Mouse (Mus musculus) G1E-ER4 (cell line): ENCODE results near the gene Pycr1. TPM values are rescaled to one million over a fixed set of nuclear protein-coding genes. Genes with fewer than 3 reads are reported as not detected.

Experiments
- GATA1 ChIP-seq: IDR thresholded peaks from one replicate; pipeline ENCODE4 v1.8.0; 2012; ENCODE audit warnings: low read length, inconsistent platforms
- polyA plus RNA-seq: library from polyadenylated mRNA; stranded (reverse); fragments of >175 nt; gene quantifications from 2 replicates; pipeline ENCODE4 v1.2.3, GENCODE M21; 2012

The Pycr1 gene
- polyA plus RNA-seq, 1 experiment, result 1.8 TPM

DNA sequence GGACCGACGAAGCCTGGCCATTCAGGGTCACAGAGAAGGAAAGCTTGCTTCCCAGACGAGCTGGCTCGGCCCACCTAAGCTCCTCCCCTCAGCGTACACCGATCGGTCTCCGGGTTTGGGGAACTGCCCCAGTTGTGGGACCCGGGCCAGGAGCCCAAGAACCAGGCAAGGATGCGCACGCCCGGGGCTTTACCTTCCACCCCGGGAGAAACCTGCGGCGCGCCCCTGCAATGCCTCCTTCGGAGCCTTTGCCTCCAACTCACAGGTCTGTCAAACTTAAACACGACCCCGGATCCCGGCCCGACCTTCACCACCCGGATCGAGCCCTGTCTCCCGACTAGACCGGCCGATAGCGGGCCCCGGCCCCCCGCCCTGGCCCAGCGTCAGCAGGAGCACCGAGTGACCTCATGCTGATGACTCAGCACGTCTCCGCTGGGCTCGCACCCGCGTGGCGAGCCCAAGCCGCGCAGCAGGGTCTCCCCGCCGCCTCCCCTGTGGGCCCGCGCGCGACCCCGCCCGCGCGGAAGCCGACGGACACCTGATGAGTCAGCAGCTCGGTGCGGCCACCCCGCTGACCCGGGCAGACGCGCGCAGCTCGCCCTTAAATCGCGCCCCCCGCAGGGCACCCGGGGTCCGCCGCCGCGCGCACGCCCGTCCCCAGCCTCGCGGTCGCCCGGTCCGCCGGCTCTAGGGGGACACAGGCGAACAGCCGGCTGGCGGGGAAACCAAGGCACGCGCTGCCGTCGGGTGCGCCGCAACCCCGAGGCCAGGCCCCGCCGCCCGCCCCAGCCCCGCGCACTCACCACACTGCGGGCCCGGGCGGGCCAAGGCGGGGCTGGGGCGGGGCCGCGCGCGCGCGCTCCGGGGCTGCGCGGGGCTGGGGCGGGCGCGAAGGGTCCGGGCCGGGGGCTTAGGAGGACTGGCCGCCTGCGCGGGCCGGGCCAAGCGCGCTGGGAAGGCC, 10.7 kb downstream of the Pycr1 start:
- TF ChIP-seq GATA1, result no peak

DNA sequence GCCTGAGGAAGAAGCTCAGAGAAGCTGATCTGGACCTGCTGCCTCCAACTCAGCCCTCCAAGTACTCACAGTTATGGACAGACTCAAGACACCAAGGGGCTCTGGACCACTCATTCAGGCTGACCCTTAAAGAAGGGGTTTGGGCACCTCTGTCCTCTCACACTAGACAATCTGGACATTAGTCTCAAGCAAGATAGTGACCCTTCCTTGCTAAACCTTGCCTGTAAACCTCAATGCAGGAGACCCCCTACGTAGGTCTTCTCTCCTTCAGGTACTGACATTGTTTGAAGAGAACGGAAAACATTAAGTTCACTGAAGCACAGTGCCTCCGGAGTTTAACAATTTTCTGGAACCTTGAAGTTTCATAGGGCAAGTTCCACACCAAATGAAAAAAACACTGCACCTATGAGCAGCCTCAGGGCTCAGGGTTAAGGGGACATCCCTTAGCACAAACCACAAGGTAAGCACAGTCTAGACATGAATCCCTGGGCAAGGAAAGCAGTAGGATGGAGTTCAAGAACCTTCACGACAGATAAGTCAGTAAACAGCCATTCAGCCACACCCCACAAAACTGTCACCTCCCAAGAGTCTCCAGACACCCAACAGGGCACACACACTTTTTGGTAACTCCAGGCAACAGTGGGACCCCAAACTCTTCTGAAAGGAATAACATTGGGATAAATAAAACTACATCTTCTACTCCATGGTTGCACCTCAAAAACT, 11.7 kb downstream of the Pycr1 start:
- no peak for TF ChIP-seq GATA1

DNA sequence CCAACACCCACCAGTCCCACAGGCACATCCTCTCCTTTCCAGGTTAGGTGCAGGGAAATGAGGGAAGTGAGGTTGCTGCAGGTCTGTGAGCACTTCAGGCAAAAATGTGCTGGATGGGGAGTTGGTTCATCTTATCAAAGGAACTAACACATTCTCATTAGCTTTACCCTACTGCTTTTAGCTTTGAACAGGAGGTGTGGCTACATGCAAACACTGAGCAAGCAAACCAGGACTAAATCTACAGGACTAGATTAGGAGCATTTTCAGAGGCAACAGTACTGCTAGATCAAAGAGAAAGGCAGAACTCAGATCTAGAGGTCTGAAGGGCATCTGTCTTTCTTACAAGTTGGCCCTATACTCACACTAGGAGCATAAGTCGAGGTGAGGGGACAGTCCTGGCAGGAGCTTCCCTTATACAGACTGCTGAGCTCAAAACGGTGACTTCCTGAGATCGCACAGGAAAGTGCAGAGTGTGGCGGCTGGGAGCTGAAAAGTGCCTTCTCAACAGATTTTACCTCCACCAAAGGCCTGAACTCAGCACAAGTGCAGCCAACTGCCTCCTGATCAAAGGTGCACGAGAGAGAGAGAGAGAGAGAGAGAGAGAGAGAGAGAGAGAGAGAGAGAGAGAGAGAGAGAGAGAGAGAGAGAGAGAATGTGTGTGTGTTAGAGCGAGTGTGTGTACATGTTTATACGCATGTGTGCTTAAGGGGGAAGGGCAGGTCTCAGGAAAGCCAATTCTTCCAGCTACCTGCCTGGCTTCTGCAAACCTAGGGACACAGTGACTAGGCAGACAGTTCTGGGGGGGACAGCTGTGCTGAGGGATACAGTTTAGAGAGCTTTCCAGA, 12.5 kb downstream of the Pycr1 start:
- TF ChIP-seq GATA1, result no peak

DNA sequence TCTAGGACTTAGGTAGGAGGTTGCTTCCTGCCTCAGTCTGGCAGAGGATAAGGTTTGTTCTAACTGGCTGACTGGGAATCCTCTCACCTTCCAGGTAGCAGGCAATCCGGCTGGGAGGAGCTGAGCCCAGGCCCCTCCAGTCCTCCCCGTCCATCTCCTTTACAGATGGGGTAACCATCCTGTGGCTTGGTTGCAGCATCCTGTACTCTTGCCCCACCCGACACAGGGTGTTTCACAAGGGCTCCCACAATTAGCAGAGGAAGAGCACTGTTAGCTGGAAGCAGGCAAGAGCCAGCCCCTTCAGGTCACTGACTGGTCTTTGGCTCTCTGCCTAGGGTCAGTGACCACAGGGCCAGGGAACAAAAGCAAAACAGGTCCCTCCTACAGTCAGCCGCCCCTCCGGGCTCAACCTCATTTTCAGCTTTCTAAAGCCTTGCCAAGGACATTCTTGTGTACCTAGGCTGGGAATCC, 13.1 kb downstream of the Pycr1 start:
- no peak for TF ChIP-seq GATA1

DNA sequence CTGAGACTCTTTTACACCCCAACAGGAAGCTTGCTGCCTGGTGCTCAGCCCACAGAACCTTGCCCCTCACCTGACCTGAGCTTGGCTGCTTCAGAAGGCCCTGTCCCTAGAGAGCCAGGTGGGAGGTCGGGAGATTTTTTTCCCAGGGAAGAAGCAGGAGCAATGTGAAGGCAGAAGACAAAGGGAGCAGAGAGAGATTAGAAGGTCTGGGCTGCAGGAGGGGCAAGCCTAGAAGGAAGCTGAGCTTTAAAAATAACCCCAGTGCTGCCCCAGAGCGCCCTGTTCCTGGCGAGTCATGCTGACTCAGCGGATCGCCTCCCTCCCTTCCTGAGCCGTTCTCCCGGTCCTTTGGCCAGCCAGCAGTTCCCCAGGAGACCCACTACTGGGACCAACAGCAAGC, 13.7 kb downstream of the Pycr1 start:
- no peak for TF ChIP-seq GATA1

DNA sequence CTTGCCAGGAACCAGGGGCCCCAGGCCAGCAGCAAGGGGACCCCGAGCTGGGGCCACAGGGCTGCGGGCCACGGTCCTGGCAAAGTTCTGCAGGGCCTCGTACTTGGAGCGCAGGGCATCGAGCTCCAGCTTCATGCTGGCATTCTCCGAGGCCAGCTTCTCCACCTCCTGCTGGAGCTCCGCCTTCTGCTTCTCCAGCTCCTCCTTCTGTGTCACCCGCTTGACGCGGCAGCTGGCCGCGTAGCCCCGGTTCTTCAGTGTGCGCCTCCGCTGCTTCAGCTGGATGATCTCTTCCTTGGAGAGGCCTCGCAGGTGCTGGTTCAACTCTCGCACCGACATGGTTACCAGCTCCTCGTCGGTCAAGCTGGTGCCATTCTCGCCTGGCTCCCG, 14.2 kb downstream of the Pycr1 start:
- TF ChIP-seq GATA1, result no peak

DNA sequence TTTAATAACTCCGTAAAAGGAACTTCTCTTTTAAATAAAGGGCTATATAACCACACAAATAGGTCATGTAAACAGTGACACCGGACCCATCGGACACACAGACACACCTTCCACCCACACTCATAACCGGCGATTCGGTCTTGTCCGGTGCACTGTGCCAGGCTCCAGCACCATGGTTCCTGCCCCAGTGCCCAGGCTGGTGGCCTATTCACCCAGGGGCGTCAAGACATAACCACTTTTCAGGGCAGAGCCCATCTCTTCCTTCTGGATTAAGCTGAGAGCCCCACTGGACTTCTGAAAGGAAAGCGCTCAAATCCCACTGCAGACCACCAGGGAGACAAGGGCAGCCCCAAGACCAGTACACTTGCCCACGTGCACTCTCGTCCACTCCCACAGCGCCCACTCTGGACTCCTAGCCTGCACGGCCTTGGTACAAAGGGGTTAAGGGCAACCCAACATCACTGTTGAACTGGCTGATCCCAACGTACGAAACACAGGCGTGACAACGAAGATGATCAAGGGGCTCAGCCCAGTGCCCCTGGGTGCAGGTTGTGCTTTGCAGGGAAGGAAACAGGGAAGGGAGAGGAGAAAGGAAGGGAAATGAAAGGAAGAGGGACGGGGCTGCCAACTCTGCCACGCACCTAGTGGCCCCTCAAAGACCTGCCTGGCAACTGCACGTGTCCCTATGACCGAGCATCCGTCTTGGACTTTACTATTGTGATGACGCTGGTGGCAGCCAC, 14.8 kb downstream of the Pycr1 start:
- no peak for TF ChIP-seq GATA1

DNA sequence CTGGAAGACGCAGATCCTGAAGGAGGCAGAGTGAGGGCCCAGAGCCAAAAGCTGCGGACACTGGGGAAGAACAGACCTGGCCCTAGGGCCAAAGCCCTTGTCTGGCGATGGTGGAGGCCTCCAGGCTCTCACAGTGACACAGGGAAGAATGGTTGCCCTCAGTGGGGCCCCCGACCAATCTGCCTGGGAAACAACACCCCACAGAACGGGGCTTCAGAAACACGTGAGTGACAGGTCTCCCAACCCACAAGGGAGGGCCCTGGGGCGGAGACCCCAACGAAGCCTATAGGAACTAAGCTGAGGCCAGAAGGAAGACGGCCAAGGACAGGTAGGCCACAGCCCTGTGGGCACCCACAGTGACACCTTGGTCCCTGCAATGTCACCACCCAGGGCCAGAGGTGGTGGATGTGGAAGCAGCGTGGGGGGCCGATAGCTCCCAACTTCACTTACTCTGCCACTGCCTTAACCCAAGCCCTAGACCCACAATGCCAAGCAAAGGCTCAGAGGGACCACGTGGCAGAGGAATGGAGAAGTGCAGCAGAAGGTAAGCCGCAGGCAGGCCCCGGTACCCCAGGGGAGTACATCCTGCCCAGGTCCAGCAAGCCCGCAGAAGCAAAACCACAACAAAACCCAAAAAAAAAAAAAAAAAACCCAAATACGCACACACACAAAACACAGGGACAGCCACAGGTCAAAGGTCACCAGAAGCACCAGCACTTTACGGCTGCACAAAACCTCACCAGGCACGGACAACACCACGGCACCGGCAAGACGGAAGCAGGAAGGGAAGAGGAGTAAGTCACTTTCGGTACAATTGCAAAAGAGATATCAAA, 15.9 kb downstream of the Pycr1 start:
- TF ChIP-seq GATA1, result no peak

DNA sequence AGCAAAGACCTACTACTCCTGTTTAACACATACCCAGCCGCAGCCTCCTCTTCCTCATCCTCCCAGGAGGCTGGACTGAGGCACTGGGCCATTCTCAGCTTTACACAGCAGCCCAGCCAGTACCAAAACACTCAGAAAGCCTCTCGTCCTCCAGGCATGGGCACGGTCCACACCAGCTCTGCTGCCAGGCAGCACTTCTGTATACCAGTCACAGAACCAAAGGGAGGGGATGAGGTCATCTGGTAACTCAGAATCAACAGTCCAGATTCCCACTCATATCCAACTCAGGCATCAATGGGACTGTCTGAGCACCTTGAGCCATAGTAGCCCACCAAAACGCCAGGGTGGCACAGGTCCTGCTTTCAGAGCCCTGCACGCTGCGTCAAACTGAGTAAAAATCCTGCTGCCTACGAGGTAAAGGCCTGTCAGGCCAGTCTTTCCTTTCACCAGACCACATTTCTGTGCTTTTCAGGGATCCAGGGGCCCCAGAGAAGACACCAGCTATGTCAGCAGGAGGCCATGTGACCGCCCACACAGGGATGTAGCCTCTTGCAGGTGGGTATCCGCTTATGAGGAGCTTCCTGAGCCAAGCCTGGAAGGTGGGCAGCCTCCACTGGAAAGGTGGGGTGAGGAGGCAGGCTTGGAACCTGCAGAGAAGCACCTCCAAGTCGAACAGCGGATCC, 16.6 kb downstream of the Pycr1 start:
- no peak for TF ChIP-seq GATA1

DNA sequence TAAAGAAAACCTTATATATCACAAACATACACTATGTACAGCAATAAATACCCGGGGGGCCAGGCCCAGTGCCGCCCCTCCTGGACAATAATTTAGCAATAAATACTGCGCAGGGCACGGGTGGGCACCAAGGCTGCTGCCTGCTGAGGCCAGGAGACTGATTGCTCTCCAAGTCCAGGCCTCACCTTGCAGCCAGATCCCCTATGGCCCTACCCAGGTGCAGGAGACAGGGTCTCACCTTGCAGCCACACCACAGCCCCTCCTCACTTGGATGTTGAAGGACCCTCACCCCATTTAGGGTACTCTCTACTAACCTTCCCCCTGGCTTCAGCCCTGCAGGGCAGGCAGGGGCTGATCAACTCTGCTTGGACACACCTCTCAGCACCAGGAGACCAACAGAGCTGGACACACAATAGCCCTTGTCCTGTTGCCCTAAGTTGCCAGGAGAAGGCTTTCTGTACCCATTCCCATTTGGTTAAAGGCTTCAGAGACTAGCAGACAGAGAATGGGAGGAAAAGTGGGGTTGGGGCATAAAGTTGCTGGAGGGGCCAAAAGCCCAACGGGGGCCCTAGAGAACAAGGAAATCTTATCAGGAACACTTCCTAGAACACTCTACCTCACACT, 18.3 kb downstream of the Pycr1 start, which contains the start of gene Sirt7:
Gene Sirt7, minus strand, starts transcription at position 89 of the 624 bp plus-strand sequence.
- no peak for TF ChIP-seq GATA1

DNA sequence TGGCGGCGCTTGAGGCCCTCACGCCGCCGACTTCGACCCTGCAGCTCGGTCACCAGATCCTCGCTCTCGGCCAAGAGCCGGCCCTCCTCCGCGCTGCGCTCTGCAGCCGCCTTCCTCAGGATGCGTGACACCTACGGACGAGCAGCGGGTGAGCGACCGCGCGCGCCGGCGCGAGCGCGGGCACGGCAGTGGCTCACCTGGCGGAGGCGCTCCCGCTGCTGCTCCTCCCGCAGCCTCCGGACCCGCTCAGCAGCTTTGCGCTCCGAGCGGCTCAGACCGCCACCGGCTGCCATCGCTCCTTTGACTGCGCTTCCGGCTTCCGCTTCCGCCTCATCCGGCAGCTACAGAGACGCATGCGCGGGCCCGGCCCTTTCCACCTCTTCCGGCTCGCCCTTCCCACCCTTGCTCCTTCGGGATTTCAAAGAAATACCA, 18.9 kb downstream of the Pycr1 start:
- TF ChIP-seq GATA1, result no peak

DNA sequence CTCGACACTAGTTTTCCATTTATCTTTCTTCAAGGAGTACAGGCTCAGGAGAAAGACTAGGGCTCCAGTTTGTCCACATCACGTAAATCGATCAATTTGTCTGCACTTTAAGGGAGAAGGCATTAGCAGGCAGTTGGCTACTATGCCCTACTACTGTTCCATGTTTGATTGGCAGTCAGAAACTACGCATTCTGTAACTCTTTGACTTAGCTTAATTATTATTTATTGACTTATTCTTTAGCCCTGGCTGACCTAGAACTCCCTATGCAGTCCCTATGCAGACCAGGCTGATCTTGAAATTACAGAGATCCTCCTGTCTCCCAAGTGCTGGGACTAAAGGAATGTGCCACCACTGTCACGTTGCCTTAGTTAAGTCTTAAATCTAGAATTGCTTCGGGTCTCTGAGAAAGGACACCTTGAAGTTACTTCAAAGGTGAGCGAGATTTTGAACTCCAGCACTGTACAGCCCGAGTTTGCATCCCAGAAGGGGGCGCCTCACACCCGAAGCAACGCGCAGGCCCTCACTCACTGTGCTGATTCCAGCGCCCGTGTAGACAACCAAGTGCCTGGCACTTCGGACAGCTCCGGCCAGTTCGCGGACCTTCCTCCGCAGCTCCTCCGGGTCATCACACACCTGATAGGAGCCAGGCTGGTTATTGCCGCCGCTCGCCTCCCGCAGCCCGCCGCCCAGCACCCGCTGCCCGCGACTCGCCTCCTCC, 19.4 kb downstream of the Pycr1 start:
- no peak for TF ChIP-seq GATA1
